Mouse (Mus musculus) heart, embryonic 15.5 days (tissue): ENCODE measurements at regions not wholly inside any gene's neighbourhood (a gene's known extent, or its start where the extent isn't known, plus 50 kb on each side); places are given as distances from the start of the nearest gene placed in this dataset.

Experiments
- ATAC-seq: fragments of 200-750 bp; cut with Nextera tagmentation; replicated peaks from 2 replicates; pipeline ENCODE4 v1.8.0; 2017; ENCODE audit warnings: low read depth, moderate TSS enrichment; ENCODE audit not compliant: insufficient number of reproducible peaks, insufficient read depth, low FRiP score
- H3K27ac ChIP-seq: fragments of 300-500 bp; sonication (generic); 2 replicates; pipeline ENCODE4 v1.5.1; 2015; ENCODE audit warnings: mild to moderate bottlenecking, inconsistent platforms
- H3K27me3 ChIP-seq: fragments of 300-500 bp; sonication (generic); 2 replicates; pipeline ENCODE4 v1.6.1; 2015; ENCODE audit warnings: inconsistent platforms
- H3K36me3 ChIP-seq: fragments of 300-500 bp; sonication (generic); 2 replicates; pipeline ENCODE4 v1.6.1; 2015; ENCODE audit warnings: mild to moderate bottlenecking, inconsistent platforms
- H3K4me1 ChIP-seq: fragments of 300-500 bp; sonication (generic); replicated peaks from 2 replicates; pipeline ENCODE4 v1.6.1; 2015; ENCODE audit warnings: inconsistent platforms
- H3K4me2 ChIP-seq: fragments of 300-500 bp; sonication (generic); 2 replicates; pipeline ENCODE4 v1.6.1; 2015; ENCODE audit warnings: inconsistent platforms, mild to moderate bottlenecking, moderate library complexity
- H3K4me3 ChIP-seq: fragments of 300-500 bp; sonication (generic); 2 replicates; pipeline ENCODE4 v1.5.1; 2015; ENCODE audit warnings: mild to moderate bottlenecking, inconsistent platforms
- H3K9ac ChIP-seq: fragments of 300-500 bp; sonication (generic); 2 replicates; pipeline ENCODE4 v1.6.1; 2015; ENCODE audit warnings: mild to moderate bottlenecking, inconsistent platforms
- H3K9me3 ChIP-seq: fragments of 300-500 bp; sonication (generic); replicated peaks from 2 replicates; pipeline ENCODE4 v1.6.1; 2016; ENCODE audit warnings: inconsistent platforms
- WGBS: fragments of 180-500 bp; shearing (Covaris S2); methylation state at CpG from one replicate; pipeline ENCODE4 v1.1.7; 2015; ENCODE audit warnings: mixed read lengths; 5-methylcytosine and 5-hydroxymethylcytosine counted together

GRCm38 (mm10) chr1:18849038-18849437, 253.8 kb upstream of the Tfap2d start:
- no peaks in the 10 kb centered on the region for H3K27me3 ChIP-seq
- no peak overlapping the region for H3K4me3 ChIP-seq
- no peak overlapping the region for H3K27ac ChIP-seq
- H3K36me3 ChIP-seq = no peaks in the 10 kb centered on the region
- ATAC-seq = no peak
- no peak overlapping the region for H3K9ac ChIP-seq
- no peak overlapping the region for H3K4me2 ChIP-seq
- 83% methylated on average over 2 of the region's 2 CpGs for WGBS
- H3K4me1 ChIP-seq = no peaks in the 10 kb centered on the region
- H3K9me3 ChIP-seq = no peaks in the 10 kb centered on the region

GRCm38 (mm10) chr1:18857457-18857856, 245.4 kb upstream of the Tfap2d start:
- Histone ChIP-seq H3K4me1 (no peaks in the 10 kb centered on the region), H3K27ac (no peak overlapping the region), H3K4me2 (no peak overlapping the region), H3K9ac (no peak overlapping the region), H3K9me3 (no peaks in the 10 kb centered on the region), H3K36me3 (no peaks in the 10 kb centered on the region), H3K27me3 (no peaks in the 10 kb centered on the region), H3K4me3 (no peak overlapping the region)
- no peak for ATAC-seq
- 63% methylated on average over 3 of the region's 3 CpGs for WGBS

DNA sequence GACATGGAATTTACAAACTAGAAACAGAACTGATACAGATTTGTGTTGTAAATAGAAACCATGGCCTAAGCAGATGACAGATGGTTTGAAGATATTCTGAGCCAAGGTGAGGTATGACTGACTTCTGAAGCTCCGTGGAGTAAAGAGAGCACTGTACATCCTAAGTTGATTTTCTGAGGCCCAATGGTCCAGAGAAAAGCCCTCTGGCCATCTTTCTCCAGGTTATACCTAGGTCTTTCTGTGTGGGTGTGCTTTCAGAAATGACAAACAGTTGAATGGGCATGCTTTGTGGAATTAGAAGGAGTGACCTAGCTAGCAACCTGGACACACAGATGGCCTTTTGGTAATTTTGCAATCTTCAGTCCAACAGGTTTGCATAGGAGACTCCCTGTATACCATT, 199.6 kb upstream of the Tfap2d start:
- 79% methylated on average over 1 of the region's 1 CpGs for WGBS
- Histone ChIP-seq H3K4me2 (no peak overlapping the region), H3K9me3 (no peaks in the 10 kb centered on the region), H3K4me1 (no peaks in the 10 kb centered on the region), H3K27ac (no peak overlapping the region), H3K4me3 (no peak overlapping the region), H3K9ac (no peak overlapping the region), H3K27me3 (no peaks in the 10 kb centered on the region), H3K36me3 (no peaks in the 10 kb centered on the region)
- ATAC-seq = no peak

GRCm38 (mm10) chr1:18903696-18904095, 199.1 kb upstream of the Tfap2d start:
- Histone ChIP-seq H3K9me3 (no peaks in the 10 kb centered on the region), H3K4me3 (no peak overlapping the region), H3K4me2 (no peak overlapping the region), H3K36me3 (no peaks in the 10 kb centered on the region), H3K27me3 (no peaks in the 10 kb centered on the region), H3K27ac (no peak overlapping the region), H3K9ac (no peak overlapping the region), H3K4me1 (no peaks in the 10 kb centered on the region)
- WGBS = 51% methylated on average over 4 of the region's 4 CpGs
- no peak for ATAC-seq

- H3K36me3 ChIP-seq = no peaks in the 10 kb centered on the region
- ATAC-seq = no peak
- H3K27me3 ChIP-seq = no peaks in the 10 kb centered on the region
- H3K4me3 ChIP-seq = no peak overlapping the region
- H3K27ac ChIP-seq = no peak overlapping the region
- no peak overlapping the region for H3K9ac ChIP-seq
- H3K4me2 ChIP-seq = no peak overlapping the region
- H3K4me1 ChIP-seq = no peaks in the 10 kb centered on the region
- WGBS = 75% methylated on average over 4 of the region's 4 CpGs
- H3K9me3 ChIP-seq = no peaks in the 10 kb centered on the region
Measured at GRCm38 (mm10) chr1:18911578-18911977, 191.2 kb upstream of the Tfap2d start.

GRCm38 (mm10) chr1:18956276-18956675, 146.5 kb upstream of the Tfap2d start:
- no peak overlapping the region for H3K4me3 ChIP-seq
- H3K9me3 ChIP-seq = no peaks in the 10 kb centered on the region
- 89% methylated on average over 1 of the region's 1 CpGs for WGBS
- ATAC-seq = no peak
- no peak overlapping the region for H3K4me2 ChIP-seq
- H3K27me3 ChIP-seq = no peaks in the 10 kb centered on the region
- H3K27ac ChIP-seq = no peak overlapping the region
- no peak overlapping the region for H3K9ac ChIP-seq
- H3K4me1 ChIP-seq = no peaks in the 10 kb centered on the region
- H3K36me3 ChIP-seq = no peaks in the 10 kb centered on the region

GRCm38 (mm10) chr1:18956975-18957374, 145.8 kb upstream of the Tfap2d start:
- no peak overlapping the region for H3K9ac ChIP-seq
- H3K27me3 ChIP-seq = no peaks in the 10 kb centered on the region
- ATAC-seq = no peak
- no peaks in the 10 kb centered on the region for H3K4me1 ChIP-seq
- no peak overlapping the region for H3K4me3 ChIP-seq
- WGBS = 32% methylated on average over 6 of the region's 6 CpGs
- H3K36me3 ChIP-seq = no peaks in the 10 kb centered on the region
- no peak overlapping the region for H3K4me2 ChIP-seq
- H3K27ac ChIP-seq = no peak overlapping the region
- H3K9me3 ChIP-seq = no peaks in the 10 kb centered on the region

DNA sequence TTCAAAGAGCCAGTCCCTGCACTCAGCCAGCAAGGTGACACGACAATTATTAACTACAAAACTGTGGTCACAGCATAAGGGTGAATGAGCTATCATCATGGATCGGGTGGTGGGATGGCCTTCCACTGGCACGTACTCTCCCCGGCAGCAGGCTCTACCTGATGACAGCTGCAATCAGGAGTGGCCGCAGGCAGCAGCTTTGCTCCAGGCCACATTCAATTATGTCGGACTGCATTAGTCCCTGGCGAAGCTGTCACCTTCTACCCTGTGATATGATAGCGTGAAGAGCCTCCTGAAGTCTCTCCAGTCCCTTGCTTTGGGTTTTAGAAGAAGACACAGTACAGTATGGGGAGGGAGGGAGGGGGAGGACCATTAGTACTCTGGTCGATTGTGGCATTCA, 141.4 kb upstream of the Tfap2d start:
- Histone ChIP-seq H3K9ac (no peak overlapping the region), H3K4me2 (peak overlapping the region; percentile 32; the same call in 1 of the 2 replicates), H3K27ac (no peak overlapping the region), H3K4me1 (peaks cover 5% of the 10 kb centered on the region; the same call in 1 of the 2 replicates), H3K9me3 (no peaks in the 10 kb centered on the region), H3K36me3 (no peaks in the 10 kb centered on the region), H3K27me3 (no peaks in the 10 kb centered on the region), H3K4me3 (no peak overlapping the region)
- 25% methylated on average over 9 of the region's 9 CpGs for WGBS
- ATAC-seq = peak; percentile 50; the same call in 1 of the 2 replicates

DNA sequence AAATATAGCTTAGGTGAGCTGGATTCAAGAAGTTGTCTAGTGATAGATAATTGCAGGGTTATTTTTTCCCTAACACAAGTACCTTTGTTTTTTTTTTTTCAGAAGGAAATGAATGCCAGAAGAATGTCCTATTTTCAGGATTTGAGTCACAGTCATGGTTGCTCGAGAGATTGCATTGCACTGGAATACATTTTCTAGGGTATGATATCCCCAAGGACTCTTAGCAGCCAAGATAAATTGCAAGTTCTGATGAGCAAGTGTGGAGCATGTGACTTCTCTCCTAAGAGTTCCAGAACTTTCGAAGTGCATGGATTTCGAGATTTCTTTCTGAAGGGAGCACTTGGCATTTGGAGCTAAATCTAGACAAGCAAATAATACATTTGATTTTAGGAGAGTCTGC, 140.9 kb upstream of the Tfap2d start:
- H3K27me3 ChIP-seq = no peaks in the 10 kb centered on the region
- H3K4me1 ChIP-seq = peaks cover 5% of the 10 kb centered on the region; the same call in 1 of the 2 replicates
- H3K9ac ChIP-seq = no peak overlapping the region
- ATAC-seq = no peak
- no peak overlapping the region for H3K27ac ChIP-seq
- no peak overlapping the region for H3K4me3 ChIP-seq
- H3K36me3 ChIP-seq = no peaks in the 10 kb centered on the region
- H3K9me3 ChIP-seq = no peaks in the 10 kb centered on the region
- H3K4me2 ChIP-seq = peak overlapping the region; percentile 32; the same call in 1 of the 2 replicates
- WGBS = 36% methylated on average over 3 of the region's 3 CpGs

- no peak for ATAC-seq
- Histone ChIP-seq H3K9me3 (no peaks in the 10 kb centered on the region), H3K36me3 (no peaks in the 10 kb centered on the region), H3K9ac (no peak overlapping the region), H3K27ac (no peak overlapping the region), H3K27me3 (no peaks in the 10 kb centered on the region), H3K4me2 (no peak overlapping the region), H3K4me1 (no peaks in the 10 kb centered on the region), H3K4me3 (no peak overlapping the region)
- 65% methylated on average over 2 of the region's 2 CpGs for WGBS
Measured at GRCm38 (mm10) chr1:18968935-18969334, 133.9 kb upstream of the Tfap2d start.

- ATAC-seq = no peak
- Histone ChIP-seq H3K4me3 (no peak overlapping the region), H3K9ac (no peak overlapping the region), H3K4me1 (no peaks in the 10 kb centered on the region), H3K27me3 (no peaks in the 10 kb centered on the region), H3K4me2 (no peak overlapping the region), H3K9me3 (no peaks in the 10 kb centered on the region), H3K36me3 (no peaks in the 10 kb centered on the region), H3K27ac (no peak overlapping the region)
Measured at GRCm38 (mm10) chr1:18970173-18970572, 132.6 kb upstream of the Tfap2d start.

- H3K4me3 ChIP-seq = no peak overlapping the region
- no peak for ATAC-seq
- H3K36me3 ChIP-seq = no peaks in the 10 kb centered on the region
- 69% methylated on average over 6 of the region's 6 CpGs for WGBS
- H3K27me3 ChIP-seq = no peaks in the 10 kb centered on the region
- no peaks in the 10 kb centered on the region for H3K9me3 ChIP-seq
- no peak overlapping the region for H3K4me2 ChIP-seq
- H3K4me1 ChIP-seq = no peaks in the 10 kb centered on the region
- no peak overlapping the region for H3K27ac ChIP-seq
- H3K9ac ChIP-seq = no peak overlapping the region
Measured at GRCm38 (mm10) chr1:18973826-18974620, 128.8 kb upstream of the Tfap2d start.
